Mouse (Mus musculus): Measurements from ENCODE around the gene Iqgap2.

DNA sequence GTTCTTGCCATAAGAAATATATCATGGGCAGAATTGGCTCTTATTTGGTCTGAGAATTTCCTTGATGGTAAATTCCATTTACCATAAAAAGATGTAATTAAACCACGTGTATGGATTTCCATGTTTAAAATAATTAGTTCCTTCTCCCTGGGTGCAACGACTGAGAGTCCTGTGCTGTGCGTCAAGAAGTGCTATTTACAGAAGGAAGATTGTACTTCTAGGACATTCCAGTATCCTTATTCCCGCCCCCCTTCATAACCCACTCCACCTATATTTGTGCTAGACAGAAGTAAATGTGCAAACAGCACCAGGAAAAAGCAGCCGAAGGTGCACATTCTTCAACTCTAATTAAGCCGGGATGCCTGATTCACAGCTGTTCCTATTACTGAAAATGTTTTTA is 65.5 kb downstream of the Iqgap2 start:
- no peak for TF ChIP-seq POLR2A (IDR thresholded peaks at IDR 0.05; ENCODE audit: borderline replicate concordance, extremely low read depth, insufficient read depth, insufficient read length, poor library complexity, severe bottlenecking)
- TF ChIP-seq CTCF (IDR thresholded peaks at IDR 0.05; ENCODE audit: borderline replicate concordance, extremely low read depth, insufficient read depth, insufficient read length): no peak

Measured in brain, embryonic 14.5 days (tissue).